Comparison of ENCODE assay signal across 13 mouse cellular contexts in the genomic region with DNA sequence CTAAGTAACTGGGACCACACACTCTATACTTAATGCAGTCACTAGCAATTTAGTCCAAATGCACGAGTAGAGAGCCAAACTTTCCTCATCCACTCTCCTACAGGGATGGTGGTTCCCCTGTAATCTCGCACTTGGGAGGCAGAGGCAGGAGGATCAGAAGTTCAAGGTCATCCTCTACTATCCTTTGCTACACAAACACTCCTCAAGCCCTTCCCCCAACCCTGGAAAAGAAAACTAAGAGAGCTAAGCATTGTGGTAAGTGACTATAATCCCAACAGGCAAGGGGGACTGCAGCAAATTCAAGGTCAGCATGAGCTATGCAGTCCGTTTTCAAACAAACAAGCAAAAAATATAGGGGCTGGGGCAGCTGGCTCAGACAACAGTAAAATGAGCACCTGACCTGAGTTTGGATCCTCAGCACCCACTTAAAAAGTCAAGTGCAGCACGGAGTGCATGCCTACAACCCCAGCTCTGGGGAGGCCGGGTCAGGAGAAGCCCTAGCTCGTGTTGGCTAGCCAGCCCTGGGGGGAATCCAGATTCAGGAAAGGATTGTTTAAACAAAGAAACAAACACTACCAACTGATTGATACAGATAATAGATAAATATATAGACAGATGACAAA.
"Had no signal": no experiment of that assay in that cellular context is flagged by ENCODE, and none has a peak within 500 bp of the region (broad histone marks: within the 10 kb centered on the region; RNA-seq: fewer than 3 reads in every experiment).

No protein-coding gene starts in this region.

- H3K9me3 ChIP-seq: limb, embryonic 12.5 days; liver, embryonic 13.5 days; lung, embryonic 15.5 days; midbrain, embryonic 10.5 days; neural tube, embryonic 15.5 days had no signal

- H3K27me3 ChIP-seq: limb, embryonic 12.5 days; liver, embryonic 13.5 days; lung, embryonic 15.5 days; neural tube, embryonic 15.5 days had no signal

- H3K4me2 ChIP-seq: limb, embryonic 12.5 days; liver, embryonic 13.5 days; lung, embryonic 15.5 days; neural tube, embryonic 15.5 days had no signal

- ATAC-seq: liver, postnatal 0 days had no signal

- H3K36me3 ChIP-seq: limb, embryonic 12.5 days; lung, embryonic 15.5 days; neural tube, embryonic 15.5 days had no signal

- H3K27ac ChIP-seq: limb, embryonic 12.5 days; liver, embryonic 13.5 days; lung, embryonic 15.5 days; midbrain, embryonic 10.5 days; neural tube, embryonic 15.5 days had no signal

- H3K9ac ChIP-seq: limb, embryonic 12.5 days; liver, embryonic 13.5 days; liver, postnatal 0 days; lung, embryonic 15.5 days; neural tube, embryonic 15.5 days had no signal

- DNase-seq: kidney, postnatal 14 days; liver; liver, embryonic 13.5 days; liver, postnatal 0 days; midbrain, embryonic 14.5 days; right cerebral cortex, adult 18-20 months; right cerebral cortex, postnatal 25 days; thymus, postnatal 36 days had no signal

- H3K4me3 ChIP-seq: limb, embryonic 12.5 days; liver, embryonic 13.5 days; lung, embryonic 15.5 days; midbrain, embryonic 10.5 days; myocyte; neural tube, embryonic 15.5 days had no signal
